Mouse (Mus musculus) urinary bladder, postnatal 4 days (tissue): ENCODE results near the gene Alox15.
"Not testable (repeated sequence)": the region's sequence is repeated elsewhere in the genome, so short reads cannot be mapped to it uniquely, and the experiment has no call there.

Source experiments
- DNase-seq, 2 experiments: peaks; one replicate each; pipeline ENCODE4 v3.0.0; 2021 to 2022; ENCODE audit warnings: low spot score in 2 of 2

Alox15 gene

DNA sequence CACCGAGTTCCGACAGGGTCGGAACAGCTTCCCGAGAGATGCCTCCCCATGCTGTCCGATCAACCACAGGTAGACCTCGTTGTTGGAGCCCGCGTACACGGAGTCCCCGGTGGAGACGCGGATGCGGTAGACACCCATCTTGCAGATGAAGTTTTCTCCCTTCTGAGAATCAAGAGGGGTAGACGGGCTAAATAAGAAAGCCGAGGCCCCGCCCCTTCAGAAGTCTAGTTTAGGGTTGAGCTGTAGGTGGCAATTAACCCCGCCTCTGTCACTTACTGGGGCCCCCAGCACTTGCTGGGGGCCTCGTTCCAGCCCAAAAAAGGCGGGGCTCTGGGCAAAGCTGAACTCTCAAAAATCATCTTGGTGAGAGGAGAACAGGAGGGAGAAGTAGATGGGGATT is at the start of gene Alox15:
Alox15 (minus strand) TSS at position 164 of the 400 bp plus-strand sequence.
- no peak for DNase-seq

DNA sequence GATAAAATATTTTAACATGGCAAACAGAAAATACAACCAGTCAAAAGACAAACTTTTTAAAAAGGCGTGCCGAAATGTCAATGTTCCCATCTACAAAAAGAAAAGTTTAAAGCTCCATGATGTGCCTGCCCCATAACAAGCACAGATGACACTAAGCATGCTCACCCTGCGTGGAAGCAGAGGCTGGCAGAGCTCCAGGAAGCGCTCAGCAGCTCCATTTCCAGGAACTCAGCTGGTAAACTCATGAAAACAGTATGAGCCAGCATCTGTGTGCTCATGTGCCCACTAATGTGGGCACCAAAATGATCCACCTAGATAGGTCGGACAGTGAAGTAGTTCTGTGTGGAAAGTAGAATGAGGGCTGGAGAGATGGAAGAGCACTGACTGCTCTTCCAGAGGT is 37.6 kb upstream of the Alox15 start:
- DNase-seq, result no peak

DNA sequence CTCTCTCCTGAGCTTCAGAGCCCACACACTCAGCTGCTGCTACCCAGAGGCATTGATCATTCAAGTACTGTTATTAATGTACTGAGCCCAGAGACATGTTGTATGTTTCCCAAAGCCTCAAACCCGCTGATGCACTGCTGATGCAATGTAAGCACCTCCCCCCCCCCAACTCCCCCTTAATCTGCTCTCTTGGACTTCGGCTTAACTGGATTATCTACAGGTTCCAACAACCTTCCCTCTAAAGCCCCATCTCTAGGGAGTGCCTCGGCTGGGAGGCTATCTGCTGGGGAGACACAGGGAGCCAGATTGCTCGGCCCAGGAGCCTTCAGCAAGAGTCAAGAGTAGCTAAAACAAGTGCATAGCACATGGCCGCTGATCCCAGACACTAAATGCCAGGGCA is 35.6 kb upstream of the Alox15 start:
- DNase-seq, result no peak

DNA sequence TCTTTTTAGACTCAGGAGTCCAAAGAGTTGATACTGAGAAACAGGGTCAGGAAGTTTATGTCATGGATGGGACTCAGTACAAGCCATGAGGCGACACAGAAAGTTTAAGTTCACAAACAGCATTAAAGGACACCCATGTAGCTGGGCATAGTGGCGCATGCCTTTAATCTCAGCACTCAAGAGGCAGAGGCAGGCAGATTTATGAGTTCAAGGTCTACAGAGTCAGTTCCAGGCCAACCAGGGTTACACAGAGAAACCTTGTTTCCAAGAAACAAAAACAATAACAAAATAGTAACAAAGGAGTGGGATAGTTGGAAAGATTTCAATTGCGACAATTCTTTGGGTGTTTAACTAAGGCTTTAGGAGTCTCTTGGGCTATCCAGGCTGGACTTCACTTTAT is 32.3 kb upstream of the Alox15 start:
- no peak for DNase-seq

DNA sequence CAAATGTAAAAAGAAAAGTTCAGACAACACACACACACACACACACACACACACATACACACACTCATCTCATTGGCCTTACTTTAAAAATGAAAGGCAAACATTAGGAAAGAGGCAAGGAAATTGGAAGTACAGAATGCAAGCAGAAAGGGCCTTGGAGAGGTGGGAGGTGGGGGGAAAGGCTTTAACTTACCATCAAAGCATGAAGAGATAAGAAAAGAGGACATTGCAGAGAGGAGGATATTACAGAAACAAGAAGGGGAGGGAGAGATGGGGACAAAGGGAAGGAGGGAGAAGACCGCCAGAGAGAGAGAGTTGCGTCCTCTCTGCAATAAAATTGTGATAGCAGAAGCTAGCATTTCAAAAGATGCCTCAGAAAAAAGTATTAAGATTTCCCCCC is 29.5 kb upstream of the Alox15 start:
- DNase-seq, result no peak

DNA sequence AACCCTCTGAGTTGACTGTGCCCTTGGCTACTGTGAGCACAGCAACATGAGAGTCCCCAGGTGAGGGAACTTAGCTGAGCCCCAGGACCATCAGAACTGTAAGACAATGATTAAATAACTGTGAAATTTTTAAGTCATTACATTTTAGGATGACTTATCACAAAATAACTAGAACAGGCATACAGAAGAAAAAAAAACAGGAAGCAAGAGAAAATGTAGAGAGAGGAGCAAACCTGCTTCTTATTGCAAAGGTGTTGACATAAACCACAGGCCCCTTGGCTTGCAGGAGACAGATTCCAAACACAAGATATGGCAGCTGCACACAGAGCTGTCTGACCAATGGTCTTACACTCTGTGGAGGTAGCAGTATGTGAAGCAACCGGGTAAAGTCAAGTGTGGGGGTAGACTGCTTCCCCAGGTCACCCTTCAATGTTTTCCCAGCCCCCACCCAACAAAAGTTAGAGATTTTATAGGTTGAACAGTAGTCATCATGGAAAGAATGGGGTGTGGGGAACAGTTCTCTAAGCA is 28.7 kb upstream of the Alox15 start:
- no peak for DNase-seq

DNA sequence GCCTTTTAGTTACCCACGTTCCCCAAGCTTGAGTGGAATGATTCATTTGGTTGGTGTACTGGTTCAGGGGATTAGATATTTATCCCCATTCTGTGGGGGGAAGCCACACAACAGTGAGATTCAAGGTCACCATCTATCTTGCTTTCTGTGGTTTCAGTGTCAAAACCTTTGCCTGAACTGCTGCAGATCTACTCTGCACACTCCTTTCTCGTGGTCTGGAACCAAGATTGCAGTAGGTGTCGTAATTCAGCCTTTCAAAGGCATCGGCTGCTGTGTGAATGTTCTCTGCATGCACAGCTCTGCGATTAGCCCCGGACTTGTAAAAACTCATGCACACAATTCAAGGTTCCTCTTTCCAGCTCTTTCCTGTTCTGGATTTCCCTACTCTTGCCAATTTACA is 24.2 kb upstream of the Alox15 start:
- no peak for DNase-seq

DNA sequence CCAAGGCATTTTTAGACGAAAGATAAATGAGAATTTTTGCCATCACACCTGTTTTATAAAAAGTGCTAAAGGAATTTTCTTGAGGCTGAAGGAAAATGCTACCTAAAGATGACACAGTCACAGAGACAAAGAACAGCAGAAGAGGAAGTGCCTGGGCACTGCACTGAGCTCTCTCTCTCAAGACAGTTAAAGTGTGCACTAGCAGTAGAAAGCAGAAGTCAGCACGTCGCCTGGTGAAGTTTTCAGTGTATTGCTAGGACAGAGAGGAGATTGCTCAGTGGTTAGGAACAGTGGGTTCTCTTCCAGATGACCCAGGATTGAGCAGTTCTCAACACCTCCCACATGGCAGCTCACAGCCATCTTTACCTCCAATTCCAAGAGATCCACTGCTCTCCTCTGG is 22.5 kb upstream of the Alox15 start:
- DNase-seq, result no peak

DNA sequence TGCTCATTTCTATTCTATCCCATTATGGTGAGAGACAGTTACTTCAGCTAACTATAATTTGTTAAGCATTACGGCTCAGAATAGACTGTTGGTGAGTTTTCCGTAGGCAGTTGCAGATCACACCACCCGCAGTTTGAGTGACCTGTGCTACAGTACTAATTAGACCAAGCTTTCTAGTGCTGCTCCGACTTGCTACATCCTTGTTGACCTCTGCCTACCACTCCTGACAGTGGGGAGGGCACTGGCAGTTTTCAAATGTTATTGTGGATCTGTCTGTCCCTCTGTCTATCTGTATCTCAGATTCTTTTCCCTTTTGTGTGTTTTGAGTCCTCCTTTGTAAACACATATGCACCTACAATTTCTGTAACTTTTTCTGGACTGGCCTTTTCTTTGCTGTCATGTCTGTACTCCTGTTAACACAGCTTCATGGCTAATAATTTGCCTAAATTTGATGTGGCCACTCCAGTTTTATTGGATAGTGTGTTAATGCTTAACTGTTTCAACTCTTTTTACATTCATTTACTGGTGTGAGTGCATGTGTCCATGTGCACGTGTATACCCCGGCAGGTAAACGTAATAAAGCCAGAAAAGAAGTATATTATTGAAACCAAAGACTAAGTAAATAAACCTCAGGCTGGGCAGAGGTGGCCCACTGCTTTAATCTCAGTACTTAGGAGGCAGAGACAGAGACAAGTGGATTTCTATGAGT is 21.2 kb upstream of the Alox15 start:
- DNase-seq, result no peak

DNA sequence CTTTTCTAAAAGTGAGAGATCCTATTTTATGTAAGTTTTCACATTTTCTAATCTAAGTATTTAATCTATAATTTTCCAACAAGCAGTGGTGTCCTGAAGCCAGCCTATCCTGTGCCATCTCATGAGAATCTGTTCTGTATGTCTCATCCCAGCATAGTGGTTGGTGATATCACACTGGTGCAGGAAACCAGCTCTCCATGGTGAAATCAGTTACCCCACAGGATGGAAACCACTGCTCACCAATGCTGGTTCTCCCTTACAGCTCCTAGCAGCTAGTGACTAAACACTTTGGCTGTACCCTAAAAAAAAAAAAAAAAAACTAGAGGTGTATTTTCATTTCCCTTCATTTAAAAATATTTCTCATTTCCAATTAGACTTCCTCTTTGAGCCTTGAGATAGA is 20.6 kb upstream of the Alox15 start:
- no peak for DNase-seq

DNA sequence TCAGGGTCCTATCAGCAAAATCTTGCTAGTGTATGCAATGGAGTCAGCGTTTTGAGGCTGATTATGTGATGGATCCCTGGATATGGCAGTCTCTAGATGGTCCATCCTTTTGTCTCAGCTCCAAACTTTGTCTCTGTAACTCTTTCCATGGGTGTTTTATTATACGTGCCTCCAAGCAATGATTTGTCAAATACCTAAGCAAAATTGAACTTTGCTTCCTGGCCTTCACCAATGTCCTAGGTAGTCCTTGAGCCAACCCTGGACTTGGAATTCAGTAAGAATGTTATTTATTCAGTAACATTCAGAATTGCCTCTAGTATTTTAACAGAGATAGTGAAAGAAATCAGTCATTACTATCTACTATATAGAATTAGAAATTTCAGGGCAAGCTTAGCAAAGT is 16.8 kb upstream of the Alox15 start:
- not testable (repeated sequence) for DNase-seq

DNA sequence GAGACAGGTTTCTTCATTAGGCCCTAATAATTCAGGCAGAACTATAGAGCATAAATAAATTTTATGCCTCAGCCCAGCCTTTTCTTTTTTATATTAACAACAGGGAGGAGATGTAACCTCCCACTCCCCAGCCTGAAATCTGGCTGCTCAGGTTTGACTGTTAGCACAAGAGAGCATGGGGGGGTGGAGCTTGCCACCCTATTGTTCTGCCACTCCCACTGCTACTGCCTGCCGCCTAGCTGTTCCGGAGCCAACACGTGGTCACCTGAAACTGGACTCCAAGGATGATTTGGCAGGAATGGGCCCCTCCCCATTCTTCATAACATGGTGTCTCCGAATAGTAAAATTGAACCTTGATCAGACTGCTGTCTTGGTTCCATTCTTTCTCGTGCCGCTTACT is 15.9 kb upstream of the Alox15 start:
- DNase-seq, result not testable (repeated sequence)

DNA sequence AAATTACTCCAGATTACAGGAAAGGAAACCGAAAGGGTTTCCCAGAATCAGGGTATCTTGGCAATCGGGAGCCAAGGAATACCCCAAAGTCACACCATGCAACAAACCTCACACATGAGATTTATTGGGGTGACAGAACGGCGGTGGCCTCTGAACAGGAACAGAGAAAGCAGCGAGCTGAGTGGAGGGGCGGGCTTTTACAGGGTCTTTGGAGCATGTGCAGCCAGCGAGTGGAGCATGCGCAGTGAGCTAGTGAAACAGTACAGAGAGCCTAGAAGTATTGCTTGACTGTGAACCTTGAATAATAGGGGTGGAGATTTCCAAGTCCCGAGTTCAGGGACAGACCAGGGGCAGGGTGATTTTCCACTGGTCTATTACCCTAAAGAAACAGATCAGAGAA is 3.2 kb downstream of the Alox15 start:
- DNase-seq, result no peak

DNA sequence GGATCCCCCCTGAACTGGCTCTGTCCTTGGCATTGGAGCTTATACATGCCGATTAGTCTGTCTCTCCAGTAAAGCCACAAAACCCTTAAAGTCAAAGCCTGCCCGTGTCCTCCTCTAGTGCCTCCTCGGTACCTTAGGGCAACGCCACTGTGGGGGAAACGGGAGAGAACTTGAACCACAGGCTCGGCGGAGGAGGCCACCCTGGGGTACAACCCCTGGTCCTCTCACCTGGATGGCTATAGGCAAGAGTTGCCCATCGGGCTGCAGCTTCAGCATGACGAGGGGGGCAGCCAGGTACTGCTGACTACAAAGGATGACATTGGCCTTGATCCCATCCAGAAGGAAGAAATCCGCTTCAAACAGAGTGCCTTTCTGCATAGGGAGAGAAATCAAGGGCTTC is 4.0 kb downstream of the Alox15 start:
- DNase-seq, result no peak

DNA sequence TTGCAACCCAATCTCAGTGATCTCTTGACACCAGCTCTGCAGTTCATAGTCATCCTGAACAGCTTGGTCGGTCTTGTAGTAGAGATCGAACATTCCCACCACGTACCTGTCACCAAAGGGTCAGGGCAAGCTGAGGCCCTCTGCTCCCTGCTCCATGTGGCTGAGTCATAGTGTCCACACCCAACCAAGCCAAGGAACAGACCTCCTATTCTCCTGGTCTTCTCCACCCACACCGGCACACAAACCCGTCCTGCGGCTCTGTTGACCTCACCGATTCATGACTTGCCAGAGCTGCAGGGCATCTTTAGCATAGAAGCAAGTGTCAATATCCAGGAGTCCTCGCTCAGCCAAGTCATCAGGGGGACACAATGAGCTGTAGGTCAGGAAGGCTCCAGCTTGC is 6.3 kb downstream of the Alox15 start:
- no peak for DNase-seq

DNA sequence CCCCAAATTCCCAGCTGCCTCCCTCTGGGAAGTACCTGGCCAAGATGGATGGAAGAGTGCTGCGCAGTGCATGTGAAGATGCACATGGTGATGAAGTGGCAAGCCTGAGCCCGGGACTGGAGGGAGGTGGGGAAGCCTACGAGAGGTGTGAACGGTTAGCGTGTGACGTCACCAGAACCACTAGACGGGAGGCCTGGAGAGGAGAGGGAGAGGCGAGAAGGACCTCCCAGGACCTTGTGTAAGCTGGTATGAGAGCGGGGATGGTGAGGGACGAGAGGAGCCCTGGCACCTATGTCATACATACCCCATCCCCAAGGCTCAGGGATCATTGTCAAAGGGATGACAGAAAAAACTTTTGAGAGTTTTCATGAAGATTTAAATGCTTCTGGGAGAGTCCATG is 6.8 kb downstream of the Alox15 start:
- DNase-seq, result no peak

DNA sequence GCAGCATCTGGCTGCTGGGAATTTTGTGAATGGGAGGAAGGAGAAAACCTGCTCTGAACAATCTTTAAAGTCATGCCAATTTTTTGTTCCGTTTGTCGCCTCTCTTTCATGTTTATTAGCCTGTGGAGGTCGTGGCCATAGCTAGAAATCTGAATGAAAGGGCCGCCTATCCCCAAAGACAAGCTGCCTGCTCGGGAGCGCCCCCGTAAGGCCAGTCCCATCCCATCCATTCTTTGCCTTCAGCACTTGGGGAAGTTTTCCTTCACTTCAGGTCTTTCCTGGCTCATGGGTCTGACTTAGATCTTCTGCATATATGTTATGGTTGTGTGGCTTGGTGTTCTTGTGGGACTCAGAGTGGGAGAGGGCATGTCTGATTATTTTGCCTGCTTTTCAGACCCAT is 12.3 kb downstream of the Alox15 start:
- DNase-seq, result no peak

DNA sequence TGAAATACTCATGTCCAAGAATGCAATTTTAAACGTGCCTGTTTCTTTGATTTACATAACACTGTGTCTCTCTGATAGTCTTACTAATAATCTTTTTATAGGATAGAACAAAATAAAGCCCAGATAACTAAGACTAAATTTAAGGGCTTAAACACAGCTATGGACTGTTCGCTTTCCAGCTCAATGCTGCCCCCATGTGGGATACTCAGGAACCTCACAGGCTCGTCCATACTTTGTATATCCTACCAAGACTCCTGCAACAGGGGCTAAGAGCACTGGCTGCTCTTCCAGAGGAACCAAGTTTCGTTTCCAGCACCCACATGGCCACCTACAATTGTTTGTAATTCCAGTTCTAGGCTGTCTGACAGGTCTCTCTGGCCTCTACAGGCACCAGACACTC is 17.4 kb downstream of the Alox15 start:
- DNase-seq, result peak in 1 of 2 experiments; percentile 78

DNA sequence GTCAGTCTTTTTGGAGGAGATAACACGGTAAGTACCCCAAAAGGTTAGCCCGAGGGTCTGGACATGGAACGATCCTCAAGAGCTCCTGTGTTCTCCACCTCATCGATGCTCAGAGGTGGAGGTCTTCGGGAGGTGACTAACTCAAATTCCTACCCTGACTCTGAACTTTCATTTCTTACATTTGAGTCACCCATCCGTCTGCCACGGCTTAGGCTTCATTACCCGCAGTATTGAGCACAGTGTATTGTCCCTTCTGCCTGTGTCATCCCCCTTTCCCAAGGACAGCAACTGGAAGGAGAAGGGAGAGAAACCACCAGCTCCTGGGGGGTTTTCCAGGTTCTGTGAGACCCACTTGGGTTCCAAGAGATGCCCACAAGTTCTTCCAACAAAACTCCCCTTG is 27.1 kb downstream of the Alox15 start:
- no peak for DNase-seq

DNA sequence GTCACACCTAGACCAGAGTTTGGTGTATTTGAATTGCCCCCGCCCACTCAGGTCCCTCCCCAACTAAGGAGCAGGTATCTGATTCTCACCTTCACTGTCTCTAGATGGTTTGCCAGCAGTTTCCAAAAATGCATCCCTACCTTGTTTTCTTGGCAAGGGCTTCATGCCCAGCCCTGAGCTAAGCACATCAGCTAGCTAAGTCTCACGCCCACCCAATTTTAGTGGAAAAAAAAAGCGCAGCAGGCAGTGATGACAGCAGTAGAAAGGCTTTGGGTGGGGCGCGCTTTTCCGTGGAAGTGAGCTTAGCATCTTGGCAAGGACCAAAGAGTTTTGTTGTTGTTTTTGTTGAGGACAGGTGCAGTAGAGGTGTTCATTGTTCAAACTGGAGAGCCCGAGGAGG is 29.3 kb downstream of the Alox15 start, which contains the start of gene Alox12e:
Alox12e (minus strand) TSS at position 101 of the 400 bp plus-strand sequence.
- DNase-seq, result no peak

DNA sequence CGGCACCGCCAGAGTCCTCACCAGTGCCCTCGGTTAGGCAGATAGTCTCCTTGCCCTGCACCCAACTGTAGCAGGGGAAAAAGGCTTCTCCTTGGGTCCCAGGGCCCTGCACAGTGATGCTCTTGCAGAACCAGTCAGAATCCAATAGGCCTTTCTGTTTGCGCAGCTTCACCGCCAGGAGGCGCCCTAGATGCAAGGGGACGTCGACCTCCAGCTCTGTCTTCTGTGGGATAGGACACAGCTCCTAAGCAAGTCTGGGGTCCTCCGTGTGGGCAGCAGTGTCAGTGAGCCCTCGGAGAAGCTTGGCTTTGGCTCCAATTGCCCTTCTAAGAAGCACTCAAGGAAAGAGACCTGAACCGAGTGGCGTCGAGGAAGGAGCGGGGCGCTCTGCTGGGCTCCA is 30.2 kb downstream of the Alox15 start:
- peak in 1 of 2 experiments; percentile 74 for DNase-seq

DNA sequence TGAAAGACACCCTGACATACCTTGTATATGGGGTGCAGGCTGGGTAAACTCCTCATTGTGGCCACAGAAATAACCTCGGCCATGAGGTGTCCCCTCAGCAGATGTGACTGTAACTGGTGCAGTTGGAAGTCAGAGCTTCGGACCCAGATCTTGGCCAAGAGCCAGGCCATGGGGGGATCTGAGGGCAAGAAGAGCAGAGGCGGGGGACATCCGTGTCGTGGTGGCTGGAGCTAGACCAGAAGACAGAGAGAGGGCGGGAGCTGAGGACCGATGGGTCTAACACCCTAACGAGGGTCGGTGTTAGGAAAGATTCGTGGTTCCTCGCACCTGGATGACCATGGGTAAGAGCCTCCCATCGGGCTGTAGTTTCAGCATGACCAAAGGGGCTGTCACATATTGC is 32.2 kb downstream of the Alox15 start:
- no peak for DNase-seq

DNA sequence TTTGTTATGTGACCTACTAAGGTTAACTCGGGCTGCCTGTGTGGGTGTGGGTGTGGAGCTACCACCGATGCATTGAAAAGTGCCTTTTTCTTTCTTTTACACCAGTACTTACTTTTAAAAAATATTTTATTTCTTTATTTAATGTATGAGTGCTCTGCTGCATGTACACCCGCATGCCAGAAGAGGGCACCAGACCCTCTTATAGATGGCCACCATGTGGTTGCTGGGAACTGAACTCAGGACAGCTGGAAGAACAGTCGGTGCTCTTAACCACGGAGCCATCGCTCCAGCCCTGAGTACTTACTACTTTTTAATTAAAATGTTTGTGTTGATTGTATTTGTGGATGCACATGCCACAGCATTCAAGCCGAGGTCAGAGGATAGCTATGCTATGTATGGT is 38.0 kb downstream of the Alox15 start:
- DNase-seq, result no peak

DNA sequence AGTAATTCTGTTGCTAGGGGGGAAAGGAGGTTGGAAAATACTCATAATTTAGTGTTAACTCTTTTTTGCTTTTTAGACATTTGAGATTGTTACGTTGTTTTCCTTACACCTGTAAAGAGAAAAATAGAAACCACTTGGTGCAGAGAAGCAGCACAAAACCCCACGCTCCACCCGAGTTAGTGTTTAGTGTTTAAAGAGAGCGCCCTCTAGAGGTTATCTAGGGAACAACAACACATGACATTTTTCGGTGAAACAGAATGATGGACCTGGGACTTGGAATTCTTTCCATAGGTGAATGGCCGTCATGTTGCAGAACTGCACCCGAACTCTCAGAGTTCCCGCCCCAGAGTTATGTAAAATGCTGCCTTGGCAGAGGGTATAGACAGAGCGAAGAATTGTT is 42.5 kb downstream of the Alox15 start:
- DNase-seq, result no peak
